Mouse (Mus musculus) MEL (cell line): ENCODE results near the gene Smlr1.

Experiments used
- CHD2 ChIP-seq: IDR thresholded peaks from 2 replicates; pipeline ENCODE4 v1.6.1; 2011; ENCODE audit warnings: low read length, improper control_type of control experiment
- CTCF ChIP-seq, 3 experiments: IDR thresholded peaks in 2 of 3; conservative IDR thresholded peaks in 1 of 3; 2 replicates each; pipeline ENCODE4 v1.5.1; 2011 to 2012; ENCODE audit warnings: low read length in 3 of 3, low read depth in 2 of 3, mild to moderate bottlenecking in 2 of 3, improper control_type of control experiment in 1 of 3, inconsistent platforms in 1 of 3, mixed read lengths in 1 of 3, moderate library complexity in 1 of 3; ENCODE audit not compliant: control insufficient read depth in 1 of 3, insufficient read depth in 1 of 3, poor library complexity in 1 of 3, severe bottlenecking in 1 of 3
- E2F4 ChIP-seq: IDR thresholded peaks from 2 replicates; pipeline ENCODE4 v1.6.1; 2011; ENCODE audit warnings: low read depth, low read length, improper control_type of control experiment, borderline replicate concordance
- KAT2A ChIP-seq: conservative IDR thresholded peaks from 2 replicates; pipeline ENCODE4 v1.6.1; 2012; ENCODE audit warnings: low read depth, low read length, improper control_type of control experiment, inconsistent platforms
- MAFK ChIP-seq: IDR thresholded peaks from 2 replicates; pipeline ENCODE4 v1.6.1; 2011; ENCODE audit warnings: low read depth, mild to moderate bottlenecking, low read length, improper control_type of control experiment, borderline replicate concordance
- NELFE ChIP-seq: IDR thresholded peaks from 2 replicates; pipeline ENCODE4 v1.6.1; 2011; ENCODE audit warnings: low read depth, low read length, improper control_type of control experiment
- POLR2A ChIP-seq, 2 experiments: IDR thresholded peaks; 2 replicates each; pipeline ENCODE4 v1.6.1; 2011 to 2012; ENCODE audit warnings: low read length in 2 of 2, mild to moderate bottlenecking in 2 of 2, control low read depth in 1 of 2, improper control_type of control experiment in 1 of 2, low read depth in 1 of 2, moderate library complexity in 1 of 2; ENCODE audit not compliant: control insufficient read depth in 1 of 2, insufficient read depth in 1 of 2, poor library complexity in 1 of 2
- POLR2AphosphoS5 ChIP-seq: IDR thresholded peaks from 2 replicates; pipeline ENCODE4 v1.6.1; 2012; ENCODE audit warnings: low read depth, borderline replicate concordance, mild to moderate bottlenecking, inconsistent platforms, low read length, moderate library complexity, mixed read lengths
- RAD21 ChIP-seq: IDR thresholded peaks from 2 replicates; pipeline ENCODE4 v1.6.1; 2011; ENCODE audit warnings: mild to moderate bottlenecking, low read depth, low read length, improper control_type of control experiment
- SMC3 ChIP-seq: IDR thresholded peaks from 2 replicates; pipeline ENCODE4 v1.6.1; 2011; ENCODE audit warnings: low read depth, low read length, improper control_type of control experiment
- TAL1 ChIP-seq: IDR thresholded peaks from 2 replicates; pipeline ENCODE4 v1.6.1; 2012; ENCODE audit warnings: mild to moderate bottlenecking, inconsistent platforms, low read length, moderate library complexity, mixed read lengths
- ZNF384 ChIP-seq: IDR thresholded peaks from 2 replicates; pipeline ENCODE4 v1.6.1; 2012; ENCODE audit warnings: low read depth, mild to moderate bottlenecking, inconsistent platforms, low read length, improper control_type of control experiment

- TF ChIP-seq CTCF (IDR thresholded peaks at IDR 0.05 in 2 of 3, conservative IDR thresholded peaks at IDR 0.05 in 1 of 3; ENCODE audit: control insufficient read depth in 1 of 3, insufficient read depth in 1 of 3, low read depth in 2 of 3, low read length in 3 of 3, poor library complexity in 1 of 3, severe bottlenecking in 1 of 3) (no peak), KAT2A (no peak), POLR2A (IDR thresholded peaks at IDR 0.05; ENCODE audit: control insufficient read depth in 1 of 2, insufficient read depth in 1 of 2, low read depth in 1 of 2, low read length in 2 of 2, poor library complexity in 1 of 2) (no peak), E2F4 (no peak), ZNF384 (no peak), TAL1 (no peak), NELFE (no peak), CHD2 (no peak), SMC3 (no peak), MAFK (no peak), POLR2AphosphoS5 (no peak), RAD21 (no peak)
These were observed 9.4 kb downstream of the Smlr1 start for GRCm38 (mm10) chr10:25526622-25527021.
